Mouse (Mus musculus): ENCODE measurements around the gene Prss43.
A peak's percentile ranks its signal among the peaks of the same experiment; 100 is the strongest.

Gene Prss43

DNA sequence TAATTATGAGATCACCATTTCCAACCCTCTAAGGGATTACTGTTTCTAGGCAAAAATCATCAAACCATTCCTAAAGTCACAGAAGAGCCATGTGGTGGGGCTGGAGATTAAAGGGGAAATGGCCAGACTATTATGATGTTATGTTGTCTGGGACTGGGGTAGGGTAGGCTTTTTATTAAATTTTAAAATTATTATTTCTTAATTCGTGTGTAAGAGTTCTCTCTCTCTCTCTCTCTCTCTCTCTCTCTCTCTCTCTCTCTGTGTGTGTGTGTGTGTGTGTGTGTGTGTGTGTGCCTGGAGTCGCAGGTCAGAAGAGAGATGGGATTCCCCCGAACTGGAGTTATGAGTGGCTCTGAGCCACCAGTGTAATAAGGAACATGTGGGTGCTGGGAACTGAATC, at the start of gene Prss43:
TSS of gene Prss43 (plus strand) at position 301 of the 400 bp plus-strand sequence.
- Histone ChIP-seq H3K27me3 (ENCODE audit: insufficient read depth, low read length) (peaks cover 68% of the 10 kb centered on the region), H3K4me1 (replicated peaks; ENCODE audit: low read depth, low read length) (peaks cover 12% of the 10 kb centered on the region), H3K9me3 (ENCODE audit: low read length) (no peaks in the 10 kb centered on the region), H3K36me3 (ENCODE audit: insufficient read depth, low read length) (no peaks in the 10 kb centered on the region), H3K4me3 (replicated peaks; ENCODE audit: low read length) (peak within 1 kb of the TSS; percentile 50)
- TF ChIP-seq CTCF (conservative IDR thresholded peaks at IDR 0.05; ENCODE audit: low read length) (no peak), POU5F1 (IDR thresholded peaks at IDR 0.05; ENCODE audit: borderline replicate concordance, low read length) (no peak), NANOG (IDR thresholded peaks at IDR 0.05; ENCODE audit: borderline replicate concordance, low read length) (no peak)

- TF ChIP-seq CTCF (conservative IDR thresholded peaks at IDR 0.05; ENCODE audit: low read length) = no peak
- no peak for TF ChIP-seq NANOG (IDR thresholded peaks at IDR 0.05; ENCODE audit: borderline replicate concordance, low read length)
- no peak for TF ChIP-seq POU5F1 (IDR thresholded peaks at IDR 0.05; ENCODE audit: borderline replicate concordance, low read length)
- H3K4me1 ChIP-seq (replicated peaks; ENCODE audit: low read depth, low read length) = peaks cover 32% of the 10 kb centered on the region; the same call in 1 of the 2 replicates
- no peak overlapping the region for H3K4me3 ChIP-seq (replicated peaks; ENCODE audit: low read length)
- no peaks in the 10 kb centered on the region for H3K9me3 ChIP-seq (ENCODE audit: low read length)
- H3K27me3 ChIP-seq (ENCODE audit: insufficient read depth, low read length) = peaks cover 72% of the 10 kb centered on the region
- no peaks in the 10 kb centered on the region for H3K36me3 ChIP-seq (ENCODE audit: insufficient read depth, low read length)
These were observed 48.4 kb upstream of the Prss43 start for GRCm38 (mm10) chr9:110778100-110778499.

DNA sequence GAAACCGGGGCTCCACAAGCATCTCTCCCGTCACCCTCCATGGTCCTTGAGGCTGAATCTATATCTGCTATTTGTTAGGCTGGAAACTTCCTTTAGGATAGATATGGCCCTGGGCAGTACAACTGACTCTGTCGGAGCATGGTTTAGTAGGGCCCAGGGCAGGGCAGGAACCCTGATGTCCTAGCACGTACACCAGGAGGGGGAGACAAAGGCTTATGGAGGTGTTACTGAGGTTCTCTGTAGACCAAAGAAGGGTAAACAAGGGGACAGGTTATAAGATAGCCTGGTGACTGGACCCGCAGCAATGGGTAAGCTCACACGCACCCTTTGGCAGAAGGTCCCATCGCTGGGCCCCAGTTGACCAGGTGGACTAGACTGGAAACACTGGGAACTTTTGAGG, 47.9 kb upstream of the Prss43 start:
- H3K36me3 ChIP-seq (ENCODE audit: insufficient read depth, low read length) = no peaks in the 10 kb centered on the region
- H3K9me3 ChIP-seq (ENCODE audit: low read length) = no peaks in the 10 kb centered on the region
- peaks cover 73% of the 10 kb centered on the region for H3K27me3 ChIP-seq (ENCODE audit: insufficient read depth, low read length)
- TF ChIP-seq NANOG (IDR thresholded peaks at IDR 0.05; ENCODE audit: borderline replicate concordance, low read length) = no peak
- no peak for TF ChIP-seq CTCF (conservative IDR thresholded peaks at IDR 0.05; ENCODE audit: low read length)
- peaks cover 32% of the 10 kb centered on the region; the same call in 1 of the 2 replicates for H3K4me1 ChIP-seq (replicated peaks; ENCODE audit: low read depth, low read length)
- H3K4me3 ChIP-seq (replicated peaks; ENCODE audit: low read length) = no peak overlapping the region

- H3K36me3 ChIP-seq (ENCODE audit: insufficient read depth, low read length) = no peaks in the 10 kb centered on the region
- H3K4me3 ChIP-seq (replicated peaks; ENCODE audit: low read length) = no peak overlapping the region
- TF ChIP-seq CTCF (conservative IDR thresholded peaks at IDR 0.05; ENCODE audit: low read length) = 0 out of 2 replicates have a peak, but pooled peaks have one; percentile 20
- TF ChIP-seq NANOG (IDR thresholded peaks at IDR 0.05; ENCODE audit: borderline replicate concordance, low read length) = no peak
- H3K4me1 ChIP-seq (replicated peaks; ENCODE audit: low read depth, low read length) = peaks cover 32% of the 10 kb centered on the region; the same call in 1 of the 2 replicates
- peaks cover 73% of the 10 kb centered on the region for H3K27me3 ChIP-seq (ENCODE audit: insufficient read depth, low read length)
- no peaks in the 10 kb centered on the region for H3K9me3 ChIP-seq (ENCODE audit: low read length)
These were observed 47.1 kb upstream of the Prss43 start for GRCm38 (mm10) chr9:110779242-110779913.

DNA sequence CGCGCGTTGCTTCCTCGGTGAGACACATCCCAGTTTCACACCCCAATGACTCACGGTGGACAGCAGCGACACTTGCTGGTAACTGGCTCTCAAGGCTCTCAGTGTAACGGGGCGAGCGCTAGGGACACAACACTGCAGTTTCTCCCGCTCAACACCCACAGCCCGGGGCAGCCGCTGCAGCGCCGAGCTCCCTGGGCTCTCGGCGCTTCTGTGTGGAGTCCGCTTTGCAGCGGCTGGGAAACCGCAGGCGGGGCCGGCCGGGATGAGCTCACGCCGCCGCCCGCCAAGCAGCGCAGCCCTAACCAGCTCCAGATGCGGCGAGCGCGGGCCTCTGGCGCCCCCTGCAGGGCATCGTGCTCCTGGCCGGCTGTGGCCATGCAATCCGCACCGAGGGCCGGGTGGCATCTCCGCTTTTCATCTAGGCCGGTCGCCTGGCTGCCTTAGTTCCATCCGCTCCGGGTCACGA, 45.2 kb upstream of the Prss43 start:
- Histone ChIP-seq H3K36me3 (ENCODE audit: insufficient read depth, low read length) (no peaks in the 10 kb centered on the region), H3K9me3 (ENCODE audit: low read length) (no peaks in the 10 kb centered on the region), H3K4me3 (replicated peaks; ENCODE audit: low read length) (peak overlapping the region; percentile 79), H3K4me1 (replicated peaks; ENCODE audit: low read depth, low read length) (peaks cover 18% of the 10 kb centered on the region; the same call in 1 of the 2 replicates), H3K27me3 (ENCODE audit: insufficient read depth, low read length) (peaks cover 61% of the 10 kb centered on the region)
- TF ChIP-seq NANOG (IDR thresholded peaks at IDR 0.05; ENCODE audit: borderline replicate concordance, low read length) (no peak), POU5F1 (IDR thresholded peaks at IDR 0.05; ENCODE audit: borderline replicate concordance, low read length) (no peak), CTCF (conservative IDR thresholded peaks at IDR 0.05; ENCODE audit: low read length) (no peak; the same call in 1 of the 2 replicates)

GRCm38 (mm10) chr9:110781731-110782130, 44.8 kb upstream of the Prss43 start:
- no peaks in the 10 kb centered on the region for H3K36me3 ChIP-seq (ENCODE audit: insufficient read depth, low read length)
- TF ChIP-seq POU5F1 (IDR thresholded peaks at IDR 0.05; ENCODE audit: borderline replicate concordance, low read length) (no peak), CTCF (conservative IDR thresholded peaks at IDR 0.05; ENCODE audit: low read length) (no peak), NANOG (IDR thresholded peaks at IDR 0.05; ENCODE audit: borderline replicate concordance, low read length) (no peak)
- peak overlapping the region; percentile 79 for H3K4me3 ChIP-seq (replicated peaks; ENCODE audit: low read length)
- no peaks in the 10 kb centered on the region for H3K9me3 ChIP-seq (ENCODE audit: low read length)
- peaks cover 18% of the 10 kb centered on the region; the same call in 1 of the 2 replicates for H3K4me1 ChIP-seq (replicated peaks; ENCODE audit: low read depth, low read length)
- peaks cover 59% of the 10 kb centered on the region for H3K27me3 ChIP-seq (ENCODE audit: insufficient read depth, low read length)

DNA sequence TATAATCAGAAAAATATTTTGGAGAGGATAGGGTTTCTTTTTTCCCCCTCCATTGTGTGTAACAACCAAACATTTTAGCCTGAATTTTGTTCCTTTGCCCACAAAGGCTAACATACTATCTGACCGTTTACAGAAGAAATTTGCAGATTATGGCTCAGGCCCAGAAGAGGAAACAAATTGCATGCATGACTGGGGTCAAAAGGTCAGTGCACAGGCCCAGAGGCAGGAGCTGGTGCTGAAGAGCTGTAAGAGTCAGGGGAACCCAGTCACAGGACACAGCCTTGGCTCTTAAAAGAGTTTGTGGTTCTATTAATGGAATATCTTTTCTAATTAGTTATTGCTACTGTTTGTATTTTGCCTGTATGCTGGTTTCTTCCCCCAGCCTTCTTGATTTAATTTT, 42.9 kb upstream of the Prss43 start:
- peaks cover 18% of the 10 kb centered on the region; the same call in 1 of the 2 replicates for H3K4me1 ChIP-seq (replicated peaks; ENCODE audit: low read depth, low read length)
- no peak overlapping the region for H3K4me3 ChIP-seq (replicated peaks; ENCODE audit: low read length)
- TF ChIP-seq NANOG (IDR thresholded peaks at IDR 0.05; ENCODE audit: borderline replicate concordance, low read length) = no peak
- no peak for TF ChIP-seq POU5F1 (IDR thresholded peaks at IDR 0.05; ENCODE audit: borderline replicate concordance, low read length)
- no peak for TF ChIP-seq CTCF (conservative IDR thresholded peaks at IDR 0.05; ENCODE audit: low read length)
- no peaks in the 10 kb centered on the region for H3K9me3 ChIP-seq (ENCODE audit: low read length)
- peaks cover 43% of the 10 kb centered on the region for H3K27me3 ChIP-seq (ENCODE audit: insufficient read depth, low read length)
- no peaks in the 10 kb centered on the region for H3K36me3 ChIP-seq (ENCODE audit: insufficient read depth, low read length)

DNA sequence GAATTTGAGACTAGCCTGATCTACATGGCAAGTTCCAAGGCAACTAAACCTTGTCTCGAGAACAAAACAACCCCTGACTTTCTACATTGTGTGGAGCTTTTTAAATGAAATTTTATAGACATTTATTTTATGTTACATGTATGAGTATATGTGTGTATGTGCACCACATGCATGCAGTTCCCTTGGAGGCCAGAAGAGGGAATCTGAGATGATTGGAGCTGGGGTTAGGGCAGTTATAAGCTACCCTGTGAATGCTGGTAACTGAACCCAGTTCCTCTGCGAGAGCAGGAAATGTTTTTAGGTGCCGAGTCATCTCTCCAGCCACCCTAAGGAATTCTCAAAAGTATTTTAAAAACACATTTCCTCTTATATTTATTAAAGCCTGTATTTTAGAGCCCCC, 38.3 kb upstream of the Prss43 start:
- TF ChIP-seq NANOG (IDR thresholded peaks at IDR 0.05; ENCODE audit: borderline replicate concordance, low read length) (no peak), POU5F1 (IDR thresholded peaks at IDR 0.05; ENCODE audit: borderline replicate concordance, low read length) (no peak), CTCF (conservative IDR thresholded peaks at IDR 0.05; ENCODE audit: low read length) (peak; percentile 59)
- H3K4me3 ChIP-seq (replicated peaks; ENCODE audit: low read length) = no peak overlapping the region
- peaks cover 5% of the 10 kb centered on the region for H3K27me3 ChIP-seq (ENCODE audit: insufficient read depth, low read length)
- H3K36me3 ChIP-seq (ENCODE audit: insufficient read depth, low read length) = peaks cover 1% of the 10 kb centered on the region; the same call in 1 of the 2 replicates
- no peaks in the 10 kb centered on the region for H3K4me1 ChIP-seq (replicated peaks; ENCODE audit: low read depth, low read length)
- no peaks in the 10 kb centered on the region for H3K9me3 ChIP-seq (ENCODE audit: low read length)

Measured in E14TG2a.4 (cell line).